Mouse (Mus musculus) right cerebral cortex, postnatal 10 days (tissue): ENCODE data around the gene Gm2001.
"Not testable (repeated sequence)": the region's sequence is repeated elsewhere in the genome, so short reads cannot be mapped to it uniquely, and the experiment has no call there.

Source experiments
- DNase-seq, 2 experiments: peaks; one replicate each; pipeline ENCODE4 v3.0.0; 2021; ENCODE audit warnings: low spot score in 2 of 2

Gm2001 gene

GRCm38 (mm10) chr12:87842239-87842638 is at the start of gene Gm2001:
Gm2001 (minus strand) TSS chr12:87842339.
- DNase-seq = not testable (repeated sequence)

GRCm38 (mm10) chr12:87873772-87874171 is 31.6 kb upstream of the Gm2001 start, which contains the start of gene Gm2016:
Gm2016 (plus strand) TSS chr12:87874072.
- not testable (repeated sequence) for DNase-seq

DNA sequence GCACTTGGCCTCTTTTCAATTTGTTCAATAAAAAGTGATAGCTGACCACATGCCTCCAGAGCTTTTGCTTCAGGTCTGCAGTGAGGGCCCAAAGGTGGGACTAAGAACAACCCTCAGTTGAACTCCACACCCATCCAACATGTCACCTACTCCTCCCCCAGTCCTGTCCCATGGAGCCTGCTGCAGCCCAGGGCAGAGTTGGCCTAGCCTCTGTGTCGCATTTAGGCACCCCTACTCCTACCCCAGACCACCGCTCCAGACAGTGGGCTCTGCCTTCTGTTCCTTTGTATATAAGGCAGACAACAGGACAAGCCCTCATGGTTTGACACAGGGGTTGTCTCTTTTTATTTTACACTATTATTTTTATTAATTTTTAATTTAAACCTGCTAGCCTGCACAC is 21.9 kb upstream of the Gm2001 start:
- DNase-seq = not testable (repeated sequence)

- not testable (repeated sequence) for DNase-seq
These were observed 21.5 kb upstream of the Gm2001 start for GRCm38 (mm10) chr12:87863638-87864037.

DNA sequence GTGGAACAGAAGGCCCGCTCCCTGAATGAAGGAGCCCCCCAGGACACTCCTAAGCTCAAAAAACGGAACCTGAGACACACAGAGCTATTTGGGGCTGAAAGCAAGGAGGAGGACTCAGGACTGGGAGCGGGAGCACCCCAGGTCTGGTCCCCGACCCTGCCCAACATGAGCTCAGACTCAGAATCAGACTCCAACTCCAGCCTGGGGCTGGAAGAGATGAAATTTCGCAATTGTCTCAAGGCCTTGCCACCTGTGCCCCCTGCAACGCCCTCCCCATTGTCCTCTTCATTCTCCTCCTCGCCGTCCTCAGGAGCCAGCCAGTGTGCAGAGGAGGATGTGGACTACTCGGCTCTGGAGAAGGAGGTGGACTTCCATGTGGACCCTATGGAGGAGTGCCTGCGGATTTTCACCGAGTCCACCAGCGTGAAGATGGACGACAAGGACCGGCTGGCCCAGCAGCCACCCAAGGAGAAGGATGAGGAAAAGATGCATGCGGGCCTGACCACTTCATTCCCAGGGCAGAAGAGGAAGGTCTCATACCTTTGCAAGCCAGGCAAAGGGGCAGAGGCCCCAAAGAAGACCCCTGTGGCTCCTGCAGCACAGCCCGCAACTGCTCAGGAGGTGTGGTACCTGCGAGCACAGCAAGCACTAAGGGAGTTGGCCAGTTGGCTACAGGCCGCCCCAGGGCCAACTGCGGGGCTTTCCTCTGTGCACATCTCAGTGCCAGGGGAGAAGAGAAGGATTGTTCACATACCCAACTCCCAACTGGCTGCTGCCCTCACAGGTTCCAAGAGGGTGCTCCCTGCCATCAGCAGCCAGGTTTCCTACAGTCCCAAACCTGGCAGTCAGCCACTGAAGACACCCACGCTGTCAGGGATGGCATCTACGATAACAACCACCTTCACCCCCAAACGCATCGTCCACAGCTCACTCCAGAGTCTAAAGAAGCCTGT is 19.9 kb upstream of the Gm2001 start:
- peak in 1 of 2 experiments; percentile 22 for DNase-seq

DNA sequence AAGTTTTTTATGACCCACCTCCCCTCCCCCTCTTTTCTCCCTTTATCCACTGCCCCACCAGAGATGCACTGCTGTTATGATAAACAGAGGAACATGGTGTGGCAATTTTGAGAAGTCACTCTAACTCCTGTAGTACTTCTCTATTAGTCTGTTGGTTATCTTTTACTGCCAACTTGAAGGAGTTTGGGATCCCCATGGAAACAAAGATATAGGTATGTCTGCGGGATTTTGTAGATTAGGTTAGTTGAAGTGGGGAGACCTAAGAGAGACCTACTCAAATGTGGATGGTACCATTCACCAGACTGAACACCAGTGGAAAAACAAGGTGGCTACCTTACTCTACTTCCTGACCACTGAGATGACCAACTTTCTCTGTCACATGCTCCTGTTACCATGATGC is 13.9 kb upstream of the Gm2001 start:
- DNase-seq = not testable (repeated sequence)

DNA sequence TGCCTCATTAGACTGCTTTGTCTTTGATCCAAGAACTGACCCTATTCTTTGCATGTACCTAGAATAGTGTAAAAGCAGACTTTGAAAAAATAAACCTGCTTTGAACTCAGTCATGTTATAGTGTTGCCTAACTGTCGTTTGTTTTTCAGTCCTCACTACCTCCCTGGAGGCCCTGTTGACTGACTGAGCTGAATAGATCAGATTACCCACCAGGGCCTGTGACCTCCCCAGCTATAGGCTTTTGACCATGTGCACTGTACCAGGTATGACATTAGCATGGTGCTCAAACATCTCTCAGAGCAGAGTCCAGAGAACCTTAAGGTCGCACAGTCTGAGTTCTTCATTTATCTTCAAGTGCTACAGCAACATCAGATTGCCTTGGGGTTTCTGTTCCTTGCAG is 8.5 kb upstream of the Gm2001 start:
- not testable (repeated sequence) for DNase-seq

GRCm38 (mm10) chr12:87816277-87816676 is 25.9 kb downstream of the Gm2001 start, which contains the start of gene BB287469:
BB287469 (plus strand) TSS chr12:87816577.
- DNase-seq = not testable (repeated sequence)

- DNase-seq = not testable (repeated sequence)
These were observed 44.2 kb downstream of the Gm2001 start for GRCm38 (mm10) chr12:87797971-87798370.

DNA sequence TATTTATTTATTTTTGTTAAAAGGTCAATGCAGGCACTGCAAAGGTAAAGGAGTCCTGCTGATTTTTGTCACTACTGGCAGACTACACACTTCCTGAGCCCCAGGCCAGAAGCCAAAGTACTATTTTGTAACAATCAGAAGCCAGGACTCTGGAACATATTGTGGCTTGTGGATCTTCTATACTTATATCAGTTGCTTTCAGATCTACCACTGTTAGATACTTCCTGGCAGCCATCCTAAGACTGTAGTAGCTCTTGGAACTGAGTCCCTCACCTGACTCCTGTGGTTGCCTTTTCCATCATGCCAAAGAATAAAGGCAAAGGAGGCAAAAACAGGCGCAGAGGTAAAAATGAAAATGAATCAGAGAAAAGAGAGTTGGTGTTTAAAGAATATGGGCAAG is 46.9 kb downstream of the Gm2001 start, which contains the start of gene Gm21936:
Gene Gm21936 (plus strand): TSS at position 301 of the 400 bp plus-strand sequence.
- not testable (repeated sequence) for DNase-seq
